Mouse (Mus musculus) bone marrow macrophage, adult 2 months (primary cell): Measurements from ENCODE around the gene Sh2d3c.

Source experiments
- CTCF ChIP-seq: IDR thresholded peaks from 2 replicates; pipeline ENCODE4 v1.5.1; 2012; ENCODE audit warnings: low read depth, mild to moderate bottlenecking, low read length, moderate library complexity
- POLR2A ChIP-seq: IDR thresholded peaks from 2 replicates; pipeline ENCODE4 v1.6.1; 2012; ENCODE audit warnings: mild to moderate bottlenecking, low read depth, low read length, borderline replicate concordance

- TF ChIP-seq CTCF (no peak), POLR2A (no peak)
Observed at GRCm38 (mm10) chr2:32680051-32680451, 40.8 kb upstream of the Sh2d3c start.
